Mouse (Mus musculus) MEL (cell line): ENCODE data around the gene Rgs11. TPM values are rescaled to one million over a fixed set of nuclear protein-coding genes. Genes with fewer than 3 reads are reported as not detected.

Experiments
- DNase-seq: peaks from one replicate; pipeline ENCODE4 v3.0.0; 2011; ENCODE audit warnings: low read depth, low spot score
- H3K27ac ChIP-seq: 2 replicates; pipeline ENCODE4 v1.5.1; 2012; ENCODE audit warnings: low read depth, mild to moderate bottlenecking, control low read depth, low read length, moderate library complexity; ENCODE audit not compliant: control insufficient read depth
- H3K27me3 ChIP-seq, 2 experiments: fragments of 150-350 bp in 1 of 2; sonication (generic) in 1 of 2; 2 replicates each; pipeline ENCODE4 v1.6.1; 2012; ENCODE audit warnings: low read length in 2 of 2, mild to moderate bottlenecking in 2 of 2, improper control_type of control experiment in 1 of 2, moderate library complexity in 1 of 2; ENCODE audit not compliant: insufficient read depth in 2 of 2, control insufficient read depth in 1 of 2
- H3K36me3 ChIP-seq, 2 experiments: 2 replicates each; pipeline ENCODE4 v1.6.1; 2012 to 2014; ENCODE audit warnings: low read length in 2 of 2, improper control_type of control experiment in 1 of 2, inconsistent platforms in 1 of 2, mild to moderate bottlenecking in 1 of 2; ENCODE audit not compliant: insufficient read depth in 2 of 2, control insufficient read depth in 1 of 2
- H3K4me1 ChIP-seq, 2 experiments: fragments of 150-350 bp in 1 of 2; sonication (generic) in 1 of 2; 2 replicates each; pipeline ENCODE4 v1.6.1; 2012; ENCODE audit warnings: low read length in 2 of 2, improper control_type of control experiment in 1 of 2, mild to moderate bottlenecking in 1 of 2; ENCODE audit not compliant: insufficient read depth in 2 of 2, control insufficient read depth in 1 of 2
- H3K4me3 ChIP-seq, 2 experiments: fragments of 150-350 bp in 1 of 2; sonication (generic) in 1 of 2; 2 replicates each; pipeline ENCODE4 v1.5.1; 2012; ENCODE audit warnings: low read depth in 2 of 2, low read length in 2 of 2, mild to moderate bottlenecking in 2 of 2, moderate library complexity in 2 of 2, control low read depth in 1 of 2, improper control_type of control experiment in 1 of 2; ENCODE audit not compliant: control insufficient read depth in 1 of 2, insufficient read depth in 1 of 2
- H3K79me2 ChIP-seq: 2 replicates; pipeline ENCODE4 v1.6.1; 2012; ENCODE audit warnings: mild to moderate bottlenecking, low read length, moderate library complexity; ENCODE audit not compliant: control insufficient read depth, poor library complexity, insufficient read depth
- H3K9ac ChIP-seq: 2 replicates; pipeline ENCODE4 v1.6.1; 2012; ENCODE audit warnings: low read depth, mild to moderate bottlenecking, control low read depth, low read length, moderate library complexity; ENCODE audit not compliant: control insufficient read depth, poor library complexity, severe bottlenecking
- H3K9me3 ChIP-seq: fragments of 150-350 bp; sonication (generic); replicated peaks from 2 replicates; pipeline ENCODE4 v1.6.1; 2012; ENCODE audit warnings: mild to moderate bottlenecking, low read length, improper control_type of control experiment, moderate library complexity; ENCODE audit not compliant: insufficient read depth
- CHD1 ChIP-seq: IDR thresholded peaks from 2 replicates; pipeline ENCODE4 v1.6.1; 2012; ENCODE audit warnings: low read depth, mild to moderate bottlenecking, inconsistent platforms, low read length, improper control_type of control experiment
- CHD2 ChIP-seq: IDR thresholded peaks from 2 replicates; pipeline ENCODE4 v1.6.1; 2011; ENCODE audit warnings: low read length, improper control_type of control experiment
- CTCF ChIP-seq, 3 experiments: IDR thresholded peaks in 2 of 3; conservative IDR thresholded peaks in 1 of 3; 2 replicates each; pipeline ENCODE4 v1.5.1; 2011 to 2012; ENCODE audit warnings: low read length in 3 of 3, low read depth in 2 of 3, mild to moderate bottlenecking in 2 of 3, improper control_type of control experiment in 1 of 3, inconsistent platforms in 1 of 3, mixed read lengths in 1 of 3, moderate library complexity in 1 of 3; ENCODE audit not compliant: control insufficient read depth in 1 of 3, insufficient read depth in 1 of 3, poor library complexity in 1 of 3, severe bottlenecking in 1 of 3
- EP300 ChIP-seq, 2 experiments: IDR thresholded peaks; 2 replicates each; pipeline ENCODE4 v1.6.1; 2011; ENCODE audit warnings: improper control_type of control experiment in 2 of 2, low read length in 2 of 2, low read depth in 1 of 2, mild to moderate bottlenecking in 1 of 2
- GATA1 ChIP-seq: IDR thresholded peaks from 2 replicates; pipeline ENCODE4 v1.6.1; 2011; ENCODE audit warnings: low read depth, low read length, improper control_type of control experiment
- JUND ChIP-seq: IDR thresholded peaks from 2 replicates; pipeline ENCODE4 v1.6.1; 2011; ENCODE audit warnings: low read depth, mild to moderate bottlenecking, improper control_type of control experiment, low read length
- MAFK ChIP-seq: IDR thresholded peaks from 2 replicates; pipeline ENCODE4 v1.6.1; 2011; ENCODE audit warnings: low read depth, mild to moderate bottlenecking, low read length, improper control_type of control experiment, borderline replicate concordance
- MAX ChIP-seq: IDR thresholded peaks from 2 replicates; pipeline ENCODE4 v1.6.1; 2011; ENCODE audit warnings: low read length, improper control_type of control experiment
- MAZ ChIP-seq: IDR thresholded peaks from 2 replicates; pipeline ENCODE4 v1.6.1; 2012; ENCODE audit warnings: low read depth, mild to moderate bottlenecking, inconsistent platforms, low read length, improper control_type of control experiment
- MEF2A ChIP-seq: IDR thresholded peaks from 2 replicates; pipeline ENCODE4 v1.6.1; 2014; ENCODE audit warnings: low read depth, mild to moderate bottlenecking, inconsistent platforms, low read length, improper control_type of control experiment; ENCODE audit not compliant: poor library complexity, insufficient replicate concordance, severe bottlenecking; ENCODE audit errors: extremely low read depth
- NELFE ChIP-seq: IDR thresholded peaks from 2 replicates; pipeline ENCODE4 v1.6.1; 2011; ENCODE audit warnings: low read depth, low read length, improper control_type of control experiment
- NRF1 ChIP-seq: IDR thresholded peaks from 2 replicates; pipeline ENCODE4 v1.6.1; 2014; ENCODE audit warnings: low read depth, mild to moderate bottlenecking, inconsistent platforms, low read length, improper control_type of control experiment, moderate library complexity; ENCODE audit not compliant: poor library complexity, insufficient read depth, severe bottlenecking
- POLR2A ChIP-seq, 2 experiments: IDR thresholded peaks; 2 replicates each; pipeline ENCODE4 v1.6.1; 2011 to 2012; ENCODE audit warnings: low read length in 2 of 2, mild to moderate bottlenecking in 2 of 2, control low read depth in 1 of 2, improper control_type of control experiment in 1 of 2, low read depth in 1 of 2, moderate library complexity in 1 of 2; ENCODE audit not compliant: control insufficient read depth in 1 of 2, insufficient read depth in 1 of 2, poor library complexity in 1 of 2
- POLR2AphosphoS2 ChIP-seq: IDR thresholded peaks from 2 replicates; pipeline ENCODE4 v1.6.1; 2011; ENCODE audit warnings: low read length, improper control_type of control experiment
- POLR2AphosphoS5 ChIP-seq: IDR thresholded peaks from 2 replicates; pipeline ENCODE4 v1.6.1; 2012; ENCODE audit warnings: low read depth, borderline replicate concordance, mild to moderate bottlenecking, inconsistent platforms, low read length, moderate library complexity, mixed read lengths
- RAD21 ChIP-seq: IDR thresholded peaks from 2 replicates; pipeline ENCODE4 v1.6.1; 2011; ENCODE audit warnings: mild to moderate bottlenecking, low read depth, low read length, improper control_type of control experiment
- SMC3 ChIP-seq: IDR thresholded peaks from 2 replicates; pipeline ENCODE4 v1.6.1; 2011; ENCODE audit warnings: low read depth, low read length, improper control_type of control experiment
- TBP ChIP-seq: IDR thresholded peaks from 2 replicates; pipeline ENCODE4 v1.8.0; 2011; ENCODE audit warnings: low read depth, low read length, improper control_type of control experiment
- UBTF ChIP-seq: IDR thresholded peaks from 2 replicates; pipeline ENCODE4 v1.6.1; 2012; ENCODE audit warnings: low read depth, mild to moderate bottlenecking, inconsistent platforms, low read length, improper control_type of control experiment, moderate library complexity, borderline replicate concordance; ENCODE audit not compliant: insufficient read depth
- USF2 ChIP-seq, 2 experiments: IDR thresholded peaks; 2 replicates each; pipeline ENCODE4 v1.6.1; 2011 to 2012; ENCODE audit warnings: improper control_type of control experiment in 2 of 2, low read length in 2 of 2, borderline replicate concordance in 1 of 2, inconsistent platforms in 1 of 2, low read depth in 1 of 2, mild to moderate bottlenecking in 1 of 2; ENCODE audit not compliant: insufficient read depth in 1 of 2
- ZC3H11A ChIP-seq: IDR thresholded peaks from 2 replicates; pipeline ENCODE4 v1.6.1; 2012; ENCODE audit warnings: low read depth, mild to moderate bottlenecking, inconsistent platforms, low read length, improper control_type of control experiment
- ZKSCAN1 ChIP-seq: IDR thresholded peaks from 2 replicates; pipeline ENCODE4 v1.6.1; 2012; ENCODE audit warnings: low read depth, mild to moderate bottlenecking, inconsistent platforms, low read length, improper control_type of control experiment, moderate library complexity
- ZMIZ1 ChIP-seq: IDR thresholded peaks from 2 replicates; pipeline ENCODE4 v1.6.1; 2012; ENCODE audit warnings: low read depth, mild to moderate bottlenecking, inconsistent platforms, low read length, improper control_type of control experiment, moderate library complexity
- ZNF384 ChIP-seq: IDR thresholded peaks from 2 replicates; pipeline ENCODE4 v1.6.1; 2012; ENCODE audit warnings: low read depth, mild to moderate bottlenecking, inconsistent platforms, low read length, improper control_type of control experiment
- polyA plus RNA-seq, 2 experiments: library from polyadenylated mRNA; stranded (reverse) in 1 of 2; unstranded in 1 of 2; fragments of >175 nt in 1 of 2; fragments of >200 nt in 1 of 2; gene quantifications; 2 replicates each; pipeline versions ENCODE4 v1.2.1 to v1.2.4; 2012; ENCODE audit warnings: low replicate concordance in 2 of 2, low read depth in 1 of 2; ENCODE audit not compliant: insufficient read length in 2 of 2, insufficient read depth in 1 of 2, missing spikeins in 1 of 2
- total RNA-seq: library from RNA; depleted of rRNA; stranded (reverse); fragments of 300-350 nt; gene quantifications from 2 replicates; pipeline ENCODE4 v1.2.3, GENCODE M21; 2012

Gene Rgs11
- total and polyA plus RNA-seq, 3 experiments = 11.4 to 32.6 TPM; not detected in 1

DNA sequence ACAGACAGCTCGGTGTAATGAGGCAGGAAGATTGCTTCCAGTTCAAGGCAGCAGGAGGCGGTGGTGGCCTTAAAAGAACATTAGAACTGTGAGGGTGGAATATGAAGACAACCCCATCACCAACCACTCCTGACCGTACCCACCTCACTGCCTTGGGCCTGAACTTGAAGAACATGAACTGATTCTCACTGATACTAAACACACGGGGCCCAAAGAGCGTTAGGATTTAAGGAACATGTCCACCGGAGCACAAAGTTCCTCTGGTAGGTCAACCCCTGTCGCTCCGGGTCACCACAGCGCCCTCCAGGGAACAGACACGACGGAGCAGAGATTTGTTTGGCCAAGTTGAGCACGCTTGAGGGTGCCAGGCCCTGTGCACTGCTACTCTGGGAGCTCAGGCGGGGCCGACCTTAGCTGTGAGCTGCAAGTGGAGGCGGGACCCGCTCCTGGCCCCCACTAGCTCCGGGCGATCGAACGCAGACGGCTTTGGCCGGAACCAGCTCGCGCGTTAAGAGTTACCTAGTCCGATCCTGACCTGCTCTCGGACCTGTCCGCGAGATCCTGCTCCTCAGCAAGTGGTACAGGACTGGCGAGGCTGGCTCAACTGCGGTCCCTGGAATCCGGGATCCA is 40.8 kb downstream of the Rgs11 start:
- no peaks in the 10 kb centered on the region for H3K9me3 ChIP-seq
- no peak overlapping the region for H3K4me3 ChIP-seq
- no peak overlapping the region for H3K9ac ChIP-seq
- no peaks in the 10 kb centered on the region for H3K79me2 ChIP-seq
- peaks cover 11 to 22% of the 10 kb centered on the region in 2 experiments for H3K4me1 ChIP-seq
- no peak overlapping the region for H3K27ac ChIP-seq
- H3K27me3 ChIP-seq = no peaks in the 10 kb centered on the region
- DNase-seq = no peak
- peaks cover 0 to 18% of the 10 kb centered on the region in 2 experiments; a peak in 2 of 4 replicates for H3K36me3 ChIP-seq
- TF ChIP-seq CTCF (IDR thresholded peaks at IDR 0.05 in 2 of 3, conservative IDR thresholded peaks at IDR 0.05 in 1 of 3; ENCODE audit: control insufficient read depth in 1 of 3, insufficient read depth in 1 of 3, low read depth in 2 of 3, low read length in 3 of 3, poor library complexity in 1 of 3, severe bottlenecking in 1 of 3) (peak in 1 of 3 experiments; percentile 1; a peak in 1 of 6 replicates), EP300 (IDR thresholded peaks at IDR 0.05; ENCODE audit: low read depth in 1 of 2, low read length in 2 of 2) (no peak), MEF2A (no peak), CHD1 (no peak), POLR2A (IDR thresholded peaks at IDR 0.05; ENCODE audit: control insufficient read depth in 1 of 2, insufficient read depth in 1 of 2, low read depth in 1 of 2, low read length in 2 of 2, poor library complexity in 1 of 2) (0 out of 4 replicates have a peak, but pooled peaks of 1 of the 2 experiments have one; percentile 31), MAZ (no peak), NELFE (no peak)

DNA sequence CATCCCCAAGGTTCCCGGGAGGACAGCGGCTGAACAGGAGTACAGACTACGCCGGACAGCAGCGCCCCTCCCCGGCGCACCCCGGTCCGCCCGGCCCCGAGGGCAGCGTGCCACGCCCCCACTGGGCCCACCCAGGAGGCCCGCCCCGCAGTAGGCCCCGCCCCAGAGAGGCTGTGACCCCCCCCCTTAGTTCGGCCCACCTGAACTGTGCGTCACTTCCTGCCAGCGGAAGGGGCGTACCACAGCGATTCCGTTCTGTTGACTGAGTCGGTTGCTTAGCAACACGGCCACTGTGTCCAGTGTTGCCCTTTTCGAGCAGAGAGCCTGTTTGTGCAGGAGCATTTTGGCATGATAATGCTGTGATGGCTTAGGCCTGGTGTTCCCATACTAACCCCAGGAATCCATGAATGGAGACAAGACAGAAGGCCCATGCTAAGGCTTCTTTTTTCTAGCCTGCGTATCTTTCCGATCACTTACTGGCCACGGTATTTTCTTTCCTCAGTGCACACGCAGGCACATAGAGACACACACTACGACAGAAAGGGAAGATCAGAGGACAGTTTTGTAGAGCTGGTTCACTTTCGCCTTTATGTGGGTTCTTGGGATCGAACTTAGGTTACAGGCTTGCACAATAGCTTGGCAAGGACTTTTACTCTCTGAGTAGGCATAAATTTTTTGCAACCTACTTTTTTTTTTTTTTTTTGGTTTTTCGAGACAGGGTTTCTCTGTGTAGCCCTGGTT is 41.5 kb downstream of the Rgs11 start, which contains the start of gene Fam234a:
Fam234a (minus strand) TSS at position 142 of the 741 bp plus-strand sequence.
- no peak for TF ChIP-seq GATA1
- TF ChIP-seq MAFK = no peak
- TF ChIP-seq MAX = no peak
- no peak for TF ChIP-seq UBTF
- TF ChIP-seq SMC3 = no peak
- TF ChIP-seq MEF2A = no peak
- TF ChIP-seq NRF1 = no peak
- TF ChIP-seq ZNF384 = no peak
- no peak for TF ChIP-seq CHD2
- TF ChIP-seq ZKSCAN1 = no peak
- TF ChIP-seq JUND = no peak
- no peak for TF ChIP-seq TBP
- TF ChIP-seq MAZ = no peak
- no peak for TF ChIP-seq ZC3H11A
- TF ChIP-seq ZMIZ1 = no peak
- no peak for TF ChIP-seq USF2 (IDR thresholded peaks at IDR 0.05; ENCODE audit: borderline replicate concordance in 1 of 2, insufficient read depth in 1 of 2, low read depth in 1 of 2, low read length in 2 of 2)
- no peak for TF ChIP-seq POLR2AphosphoS5
- TF ChIP-seq POLR2AphosphoS2 = no peak
- TF ChIP-seq RAD21 = no peak
- no peak for TF ChIP-seq CTCF (IDR thresholded peaks at IDR 0.05 in 2 of 3, conservative IDR thresholded peaks at IDR 0.05 in 1 of 3; ENCODE audit: control insufficient read depth in 1 of 3, insufficient read depth in 1 of 3, low read depth in 2 of 3, low read length in 3 of 3, poor library complexity in 1 of 3, severe bottlenecking in 1 of 3)
- Histone ChIP-seq H3K9me3 (no peaks in the 10 kb centered on the region), H3K9ac (no peak within 1 kb of the TSS), H3K27ac (no peak within 1 kb of the TSS), H3K27me3 (no peaks in the 10 kb centered on the region), H3K4me3 (no peak within 1 kb of the TSS), H3K36me3 (peaks cover 0 to 18% of the 10 kb centered on the region in 2 experiments; a peak in 2 of 4 replicates), H3K79me2 (no peaks in the 10 kb centered on the region), H3K4me1 (peaks cover 11 to 21% of the 10 kb centered on the region in 2 experiments)
- DNase-seq = no peak
